Mouse (Mus musculus): ENCODE measurements around the gene Map4k2. TPM values are rescaled to one million over a fixed set of nuclear protein-coding genes. Genes with fewer than 3 reads are reported as not detected.

The Map4k2 gene
- polyA plus RNA-seq, 1 experiment from 2014 or later, result 21.8 TPM

GRCm38 (mm10) chr19:6385821-6386220 lies 44.9 kb downstream of the Map4k2 start:
- Histone ChIP-seq H3K4me1 (replicated peaks) (peaks cover 11% of the 10 kb centered on the region), H3K4me3 (no peak overlapping the region), H3K4me2 (no peak overlapping the region), H3K27ac (replicated peaks) (no peak overlapping the region), H3K36me3 (no peaks in the 10 kb centered on the region), H3K9me3 (no peaks in the 10 kb centered on the region), H3K27me3 (no peaks in the 10 kb centered on the region), H3K9ac (no peak overlapping the region)
- 83% methylated on average over 7 of the region's 7 CpGs for WGBS
- no peak for ATAC-seq (ENCODE audit: low FRiP score, low read depth)

- H3K9ac ChIP-seq, result no peak overlapping the region
- no peaks in the 10 kb centered on the region for H3K27me3 ChIP-seq
- H3K4me2 ChIP-seq, result no peak overlapping the region
- H3K36me3 ChIP-seq, result no peaks in the 10 kb centered on the region
- no peak overlapping the region for H3K4me3 ChIP-seq
- H3K4me1 ChIP-seq (replicated peaks), result peaks cover 11% of the 10 kb centered on the region
- ATAC-seq (ENCODE audit: low FRiP score, low read depth), result no peak
- 63% methylated on average over 9 of the region's 9 CpGs for WGBS
- H3K9me3 ChIP-seq, result no peaks in the 10 kb centered on the region
- H3K27ac ChIP-seq (replicated peaks), result no peak overlapping the region
These were observed 45.3 kb downstream of the Map4k2 start for GRCm38 (mm10) chr19:6386234-6386633.

DNA sequence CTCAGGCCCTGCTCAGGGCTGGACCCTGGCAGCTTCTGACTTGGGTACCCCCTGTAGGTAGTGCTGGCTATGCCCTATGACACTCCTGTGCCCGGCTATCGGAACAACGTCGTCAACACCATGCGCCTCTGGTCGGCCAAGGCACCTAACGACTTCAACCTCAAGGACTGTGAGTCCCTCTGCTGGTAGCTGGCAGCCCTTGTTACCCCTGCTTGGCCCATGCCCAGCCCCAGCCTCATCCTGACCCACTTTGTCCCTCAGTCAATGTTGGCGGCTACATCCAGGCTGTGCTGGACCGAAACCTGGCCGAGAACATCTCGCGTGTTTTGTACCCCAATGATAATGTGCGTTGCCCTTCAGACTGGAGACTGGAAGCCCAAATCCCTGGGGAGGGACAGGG lies 47.1 kb downstream of the Map4k2 start:
- H3K4me2 ChIP-seq, result no peak overlapping the region
- no peak overlapping the region for H3K27ac ChIP-seq (replicated peaks)
- no peak for ATAC-seq (ENCODE audit: low FRiP score, low read depth)
- H3K9me3 ChIP-seq, result no peaks in the 10 kb centered on the region
- WGBS, result 87% methylated on average over 13 of the region's 13 CpGs
- H3K36me3 ChIP-seq, result no peaks in the 10 kb centered on the region
- H3K4me1 ChIP-seq (replicated peaks), result peaks cover 11% of the 10 kb centered on the region
- H3K4me3 ChIP-seq, result no peak overlapping the region
- H3K27me3 ChIP-seq, result no peaks in the 10 kb centered on the region
- H3K9ac ChIP-seq, result no peak overlapping the region

- Histone ChIP-seq H3K27ac (replicated peaks) (no peak overlapping the region), H3K36me3 (no peaks in the 10 kb centered on the region)
- WGBS, result 6% methylated on average over 16 of the region's 16 CpGs
These were observed 48.9 kb downstream of the Map4k2 start for GRCm38 (mm10) chr19:6389803-6390202.

GRCm38 (mm10) chr19:6390251-6390650 lies 49.3 kb downstream of the Map4k2 start:
- Histone ChIP-seq H3K36me3 (no peaks in the 10 kb centered on the region), H3K27ac (replicated peaks) (no peak overlapping the region), H3K27me3 (no peaks in the 10 kb centered on the region), H3K4me1 (replicated peaks) (peaks cover 11% of the 10 kb centered on the region), H3K9ac (no peak overlapping the region), H3K4me2 (peak overlapping the region; percentile 63), H3K9me3 (no peaks in the 10 kb centered on the region), H3K4me3 (no peak overlapping the region)
- WGBS, result 65% methylated on average over 6 of the region's 6 CpGs
- no peak for ATAC-seq (ENCODE audit: low FRiP score, low read depth)

More at GRCm38 (mm10) chr19:6389803-6390202, 48.9 kb downstream of the Map4k2 start:
- peak overlapping the region; percentile 34 for H3K4me3 ChIP-seq
- peaks cover 11% of the 10 kb centered on the region for H3K4me1 ChIP-seq (replicated peaks)
- peak; percentile 44 for ATAC-seq (ENCODE audit: low FRiP score, low read depth)
- no peaks in the 10 kb centered on the region for H3K27me3 ChIP-seq
- H3K9me3 ChIP-seq, result no peaks in the 10 kb centered on the region
- H3K4me2 ChIP-seq, result peak overlapping the region; percentile 63
- peak overlapping the region; percentile 41 for H3K9ac ChIP-seq

GRCm38 (mm10) chr19:6392743-6393393 lies 51.9 kb downstream of the Map4k2 start:
- no peak for ATAC-seq (ENCODE audit: low FRiP score, low read depth)
- no peaks in the 10 kb centered on the region for H3K27me3 ChIP-seq
- 95% methylated on average over 14 of the region's 14 CpGs for WGBS

DNA sequence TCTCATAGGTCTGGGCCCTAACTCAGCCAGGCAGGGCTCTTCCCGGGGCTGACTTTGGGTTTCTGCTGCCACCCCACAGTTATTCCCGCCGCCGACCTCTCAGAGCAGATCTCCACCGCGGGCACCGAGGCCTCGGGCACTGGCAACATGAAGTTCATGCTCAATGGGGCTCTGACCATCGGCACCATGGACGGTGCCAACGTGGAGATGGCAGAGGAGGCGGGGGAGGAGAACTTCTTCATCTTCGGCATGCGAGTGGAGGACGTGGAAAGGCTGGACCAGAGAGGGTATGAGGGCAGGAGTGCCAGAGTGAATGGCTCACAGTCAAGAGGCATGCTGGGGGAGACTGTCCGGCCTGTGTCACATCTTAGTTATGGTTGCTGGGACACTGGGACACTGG lies 52.7 kb downstream of the Map4k2 start:
- no peak overlapping the region for H3K4me3 ChIP-seq
- ATAC-seq (ENCODE audit: low FRiP score, low read depth), result no peak
- 90% methylated on average over 16 of the region's 16 CpGs for WGBS

More at GRCm38 (mm10) chr19:6392743-6393393, 51.9 kb downstream of the Map4k2 start:
- H3K4me2 ChIP-seq, result no peak overlapping the region
- no peaks in the 10 kb centered on the region for H3K9me3 ChIP-seq
- no peak overlapping the region for H3K4me3 ChIP-seq
- no peaks in the 10 kb centered on the region for H3K36me3 ChIP-seq
- H3K4me1 ChIP-seq (replicated peaks), result peaks cover 11% of the 10 kb centered on the region
- no peak overlapping the region for H3K9ac ChIP-seq
- H3K27ac ChIP-seq (replicated peaks), result no peak overlapping the region

GRCm38 (mm10) chr19:6396237-6396636 lies 55.3 kb downstream of the Map4k2 start:
- H3K9me3 ChIP-seq, result no peaks in the 10 kb centered on the region
- no peak overlapping the region for H3K4me2 ChIP-seq
- H3K27ac ChIP-seq (replicated peaks), result no peak overlapping the region
- H3K4me3 ChIP-seq, result no peak overlapping the region
- no peaks in the 10 kb centered on the region for H3K36me3 ChIP-seq
- H3K9ac ChIP-seq, result no peak overlapping the region
- H3K4me1 ChIP-seq (replicated peaks), result peaks cover 32% of the 10 kb centered on the region
- H3K27me3 ChIP-seq, result no peaks in the 10 kb centered on the region
- no peak for ATAC-seq (ENCODE audit: low FRiP score, low read depth)
- WGBS, result 88% methylated on average over 5 of the region's 5 CpGs

More for the DNA sequence above, 52.7 kb downstream of the Map4k2 start:
- no peaks in the 10 kb centered on the region for H3K36me3 ChIP-seq
- peaks cover 18% of the 10 kb centered on the region for H3K4me1 ChIP-seq (replicated peaks)
- H3K27ac ChIP-seq (replicated peaks), result no peak overlapping the region
- H3K9me3 ChIP-seq, result no peaks in the 10 kb centered on the region
- no peak overlapping the region for H3K9ac ChIP-seq
- no peaks in the 10 kb centered on the region for H3K27me3 ChIP-seq
- no peak overlapping the region for H3K4me2 ChIP-seq

GRCm38 (mm10) chr19:6397582-6398249 lies 56.8 kb downstream of the Map4k2 start:
- Histone ChIP-seq H3K4me1 (replicated peaks) (peaks cover 45% of the 10 kb centered on the region), H3K4me2 (peak overlapping the region; percentile 99), H3K27ac (replicated peaks) (0 out of 2 replicates have a peak overlapping the region, but pooled peaks have one; percentile 82), H3K9ac (no peak overlapping the region), H3K27me3 (0 out of 2 replicates have a peak, but pooled peaks cover 3% of the 10 kb centered on the region), H3K36me3 (no peaks in the 10 kb centered on the region), H3K4me3 (no peak overlapping the region; the same call in 1 of the 2 replicates), H3K9me3 (no peaks in the 10 kb centered on the region)
- 87% methylated on average over 22 of the region's 22 CpGs for WGBS
- no peak for ATAC-seq (ENCODE audit: low FRiP score, low read depth)

- peak overlapping the region; percentile 52 for H3K9ac ChIP-seq
- peak overlapping the region; percentile 65 for H3K4me3 ChIP-seq
- WGBS, result under 1% methylated on average over 39 of the region's 39 CpGs
- peak; percentile 76 for ATAC-seq (ENCODE audit: low FRiP score, low read depth)
- no peaks in the 10 kb centered on the region for H3K36me3 ChIP-seq
- peaks cover 9% of the 10 kb centered on the region; the same call in 1 of the 2 replicates for H3K27me3 ChIP-seq
- peak overlapping the region; percentile 82 for H3K27ac ChIP-seq (replicated peaks)
- H3K4me1 ChIP-seq (replicated peaks), result peaks cover 45% of the 10 kb centered on the region
- H3K4me2 ChIP-seq, result peak overlapping the region; percentile 99
- H3K9me3 ChIP-seq, result no peaks in the 10 kb centered on the region
These were observed 57.7 kb downstream of the Map4k2 start for GRCm38 (mm10) chr19:6398447-6399284.

GRCm38 (mm10) chr19:6399285-6400095 lies 58.6 kb downstream of the Map4k2 start, which contains the start of gene Rasgrp2:
TSS of gene Rasgrp2 (plus strand) at chr19:6399340.
- peak; percentile 24 for ATAC-seq (ENCODE audit: low FRiP score, low read depth)
- peak within 1 kb of the TSS; percentile 99 for H3K4me2 ChIP-seq
- H3K36me3 ChIP-seq, result no peaks in the 10 kb centered on the region
- peak within 1 kb of the TSS; percentile 52 for H3K9ac ChIP-seq
- H3K27me3 ChIP-seq, result peaks cover 12% of the 10 kb centered on the region; the same call in 1 of the 2 replicates
- WGBS, result under 1% methylated on average over 62 of the region's 87 CpGs
- peaks cover 45% of the 10 kb centered on the region for H3K4me1 ChIP-seq (replicated peaks)
- peak within 1 kb of the TSS; percentile 65 for H3K4me3 ChIP-seq
- no peaks in the 10 kb centered on the region for H3K9me3 ChIP-seq
- H3K27ac ChIP-seq (replicated peaks), result peak within 1 kb of the TSS; percentile 82
